Mouse (Mus musculus) midbrain, embryonic 14.5 days (tissue): Measurements from ENCODE around the gene Cntnap4. TPM values are rescaled to one million over a fixed set of nuclear protein-coding genes. Genes with fewer than 3 reads are reported as not detected.
"Not testable (repeated sequence)": the region's sequence is repeated elsewhere in the genome, so short reads cannot be mapped to it uniquely, and the experiment has no call there.

ENCODE experiments used
- ATAC-seq: fragments of 200-750 bp; cut with Nextera tagmentation; 2 replicates; pipeline ENCODE4 v1.8.0; 2017; ENCODE audit warnings: moderate number of reproducible peaks, moderate library complexity; ENCODE audit not compliant: low FRiP score, low TSS enrichment
- DNase-seq: peaks from one replicate; pipeline ENCODE4 v3.0.0-alpha.2; 2015
- H3K27ac ChIP-seq: fragments of 300-500 bp; sonication (generic); replicated peaks from 2 replicates; pipeline ENCODE4 v1.5.1; 2014; ENCODE audit warnings: mild to moderate bottlenecking, low read depth, low read length, moderate library complexity
- H3K27me3 ChIP-seq: fragments of 300-500 bp; sonication (generic); 2 replicates; pipeline ENCODE4 v1.6.1; 2014; ENCODE audit warnings: low read length, control low read depth, mixed read lengths; ENCODE audit not compliant: control insufficient read depth, insufficient read depth
- H3K36me3 ChIP-seq: fragments of 300-500 bp; sonication (generic); 2 replicates; pipeline ENCODE4 v1.6.1; 2014; ENCODE audit warnings: low read length, control low read depth; ENCODE audit not compliant: control insufficient read depth, insufficient read depth
- H3K4me1 ChIP-seq: fragments of 300-500 bp; sonication (generic); 2 replicates; pipeline ENCODE4 v1.6.1; 2014; ENCODE audit warnings: mild to moderate bottlenecking, antibody characterized with exemption, low read length, control low read depth; ENCODE audit not compliant: control insufficient read depth, insufficient read depth
- H3K4me2 ChIP-seq: fragments of 300-500 bp; sonication (generic); 2 replicates; pipeline ENCODE4 v1.6.1; 2014; ENCODE audit warnings: mild to moderate bottlenecking, low read length, moderate library complexity
- H3K4me3 ChIP-seq: fragments of 300-500 bp; sonication (generic); replicated peaks from 2 replicates; pipeline ENCODE4 v1.5.1; 2014; ENCODE audit warnings: low read depth, low read length
- H3K9ac ChIP-seq: fragments of 300-500 bp; sonication (generic); replicated peaks from 2 replicates; pipeline ENCODE4 v1.6.1; 2014; ENCODE audit warnings: mild to moderate bottlenecking, low read length, moderate library complexity
- H3K9me3 ChIP-seq: fragments of 300-500 bp; sonication (generic); 2 replicates; pipeline ENCODE4 v1.6.1; 2016; ENCODE audit warnings: low read length, control low read depth, mixed read lengths; ENCODE audit not compliant: control insufficient read depth
- WGBS: fragments of 180-500 bp; shearing (Covaris S2); extraction: QIAGEN DNeasy Blood & Tissue Kit; methylation state at CpG from one replicate; pipeline ENCODE4 v1.1.7; 2014; 5-methylcytosine and 5-hydroxymethylcytosine counted together
- polyA plus RNA-seq: library from polyadenylated mRNA; unstranded; fragments of >200 nt; fragmentation: Nextera tagmentation; extraction: Ambion mirVana; gene quantifications from 2 replicates; pipeline ENCODE4 v1.2.1, GENCODE M21; 2014

The Cntnap4 gene
- polyA plus RNA-seq, 1 experiment from 2014 or later, result 19.0 TPM

DNA sequence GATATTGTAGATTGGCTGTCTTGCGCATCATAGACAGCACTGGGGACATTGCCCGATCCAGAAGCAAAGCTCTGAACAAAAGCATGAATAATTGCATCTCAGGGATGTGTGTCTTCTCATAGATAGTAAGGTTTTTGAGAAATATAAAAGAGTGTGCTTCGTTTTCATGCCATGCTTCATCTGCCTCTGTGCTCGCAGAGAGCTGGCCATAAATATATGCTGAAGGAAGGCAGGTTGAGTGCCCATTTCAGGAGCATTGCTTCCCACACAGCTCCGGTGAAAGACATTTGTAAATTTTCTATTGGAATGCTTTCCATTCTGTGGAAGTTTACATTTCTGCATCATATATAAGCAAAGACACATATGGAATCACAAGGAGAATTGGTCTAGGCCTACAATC is 177.5 kb downstream of the Cntnap4 start:
- DNase-seq, result no peak
- Histone ChIP-seq H3K4me3 (no peak overlapping the region), H3K9me3 (no peaks in the 10 kb centered on the region), H3K27ac (no peak overlapping the region), H3K4me2 (no peak overlapping the region), H3K9ac (no peak overlapping the region), H3K4me1 (no peaks in the 10 kb centered on the region), H3K36me3 (no peaks in the 10 kb centered on the region), H3K27me3 (no peaks in the 10 kb centered on the region)
- ATAC-seq, result no peak
- WGBS, result 82% methylated on average over 5 of the region's 5 CpGs

GRCm38 (mm10) chr8:112755171-112755570 is 185.3 kb downstream of the Cntnap4 start:
- Histone ChIP-seq H3K27me3 (no peaks in the 10 kb centered on the region), H3K27ac (no peak overlapping the region), H3K9me3 (no peaks in the 10 kb centered on the region), H3K9ac (no peak overlapping the region), H3K4me1 (no peaks in the 10 kb centered on the region), H3K4me2 (no peak overlapping the region), H3K36me3 (no peaks in the 10 kb centered on the region), H3K4me3 (no peak overlapping the region)
- WGBS, result 84% methylated on average over 4 of the region's 4 CpGs
- ATAC-seq (no peak), DNase-seq (no peak)

- DNase-seq (no peak), ATAC-seq (no peak)
- Histone ChIP-seq H3K36me3 (no peaks in the 10 kb centered on the region), H3K9me3 (no peaks in the 10 kb centered on the region), H3K4me3 (no peak overlapping the region), H3K9ac (no peak overlapping the region), H3K27ac (no peak overlapping the region), H3K4me2 (no peak overlapping the region), H3K4me1 (no peaks in the 10 kb centered on the region), H3K27me3 (no peaks in the 10 kb centered on the region)
- 93% methylated on average over 17 of the region's 17 CpGs for WGBS
These were observed 233.2 kb downstream of the Cntnap4 start for GRCm38 (mm10) chr8:112803058-112803457.

DNA sequence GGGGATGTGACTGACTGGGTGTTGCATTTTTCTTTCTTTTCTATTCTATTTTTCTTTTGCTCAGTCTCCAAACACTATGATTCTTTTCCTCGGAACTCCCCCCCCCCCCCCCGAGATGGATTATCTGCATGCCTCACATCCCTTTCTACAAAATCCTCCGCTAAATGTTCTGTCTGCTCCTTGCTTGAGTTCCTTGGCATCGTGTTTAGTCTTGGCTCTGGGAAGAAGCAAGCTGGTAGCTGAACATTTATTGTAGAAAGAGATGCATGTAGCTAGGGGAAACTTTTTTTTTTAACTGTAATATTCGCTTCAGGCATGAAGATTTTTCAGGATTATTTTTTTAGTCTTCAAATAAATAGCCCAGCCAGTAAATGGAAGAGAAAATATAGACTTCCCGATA is 239.5 kb downstream of the Cntnap4 start:
- peak; percentile 18 for DNase-seq
- ATAC-seq, result no peak
- no peaks in the 10 kb centered on the region for H3K27me3 ChIP-seq
- no peak overlapping the region for H3K27ac ChIP-seq
- H3K9me3 ChIP-seq, result no peaks in the 10 kb centered on the region
- H3K4me1 ChIP-seq, result no peaks in the 10 kb centered on the region
- H3K36me3 ChIP-seq, result no peaks in the 10 kb centered on the region
- H3K4me3 ChIP-seq, result no peak overlapping the region
- 32% methylated on average over 6 of the region's 6 CpGs for WGBS
- no peak overlapping the region for H3K9ac ChIP-seq
- no peak overlapping the region for H3K4me2 ChIP-seq

DNA sequence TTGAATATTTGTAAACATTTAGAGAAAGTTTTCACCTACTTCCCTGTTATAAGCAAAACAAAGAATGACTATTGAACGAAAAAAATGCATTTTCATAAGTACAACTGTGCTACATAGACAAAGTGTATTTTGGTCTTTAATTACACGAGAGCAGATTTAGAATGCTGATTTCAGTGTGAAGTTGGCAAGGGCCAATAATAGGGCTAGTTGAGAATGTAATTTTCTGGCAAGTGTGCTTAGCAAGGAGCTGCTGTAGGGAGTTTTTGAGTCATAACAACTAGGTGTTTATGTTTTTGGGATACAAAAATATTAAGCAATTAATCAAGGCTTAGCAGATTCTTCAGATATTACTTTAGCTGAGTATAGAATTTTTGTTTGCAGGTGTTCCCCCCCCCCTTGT is 271.2 kb downstream of the Cntnap4 start:
- 80% methylated on average over 2 of the region's 2 CpGs for WGBS
- no peak overlapping the region for H3K27ac ChIP-seq
- no peaks in the 10 kb centered on the region for H3K27me3 ChIP-seq

GRCm38 (mm10) chr8:112849541-112849940 is 279.7 kb downstream of the Cntnap4 start:
- H3K36me3 ChIP-seq, H3K4me2 ChIP-seq, H3K9me3 ChIP-seq, H3K27me3 ChIP-seq, H3K9ac ChIP-seq, H3K27ac ChIP-seq, DNase-seq, H3K4me3 ChIP-seq, ATAC-seq, H3K4me1 ChIP-seq: not testable (repeated sequence)
- 98% methylated on average over 1 of the region's 1 CpGs for WGBS

More for the DNA sequence above, 271.2 kb downstream of the Cntnap4 start:
- H3K36me3 ChIP-seq, result no peaks in the 10 kb centered on the region
- H3K9ac ChIP-seq, result no peak overlapping the region
- H3K4me1 ChIP-seq, result no peaks in the 10 kb centered on the region
- H3K4me2 ChIP-seq, result no peak overlapping the region
- no peak for ATAC-seq
- no peaks in the 10 kb centered on the region for H3K9me3 ChIP-seq
- no peak overlapping the region for H3K4me3 ChIP-seq
- DNase-seq, result no peak

DNA sequence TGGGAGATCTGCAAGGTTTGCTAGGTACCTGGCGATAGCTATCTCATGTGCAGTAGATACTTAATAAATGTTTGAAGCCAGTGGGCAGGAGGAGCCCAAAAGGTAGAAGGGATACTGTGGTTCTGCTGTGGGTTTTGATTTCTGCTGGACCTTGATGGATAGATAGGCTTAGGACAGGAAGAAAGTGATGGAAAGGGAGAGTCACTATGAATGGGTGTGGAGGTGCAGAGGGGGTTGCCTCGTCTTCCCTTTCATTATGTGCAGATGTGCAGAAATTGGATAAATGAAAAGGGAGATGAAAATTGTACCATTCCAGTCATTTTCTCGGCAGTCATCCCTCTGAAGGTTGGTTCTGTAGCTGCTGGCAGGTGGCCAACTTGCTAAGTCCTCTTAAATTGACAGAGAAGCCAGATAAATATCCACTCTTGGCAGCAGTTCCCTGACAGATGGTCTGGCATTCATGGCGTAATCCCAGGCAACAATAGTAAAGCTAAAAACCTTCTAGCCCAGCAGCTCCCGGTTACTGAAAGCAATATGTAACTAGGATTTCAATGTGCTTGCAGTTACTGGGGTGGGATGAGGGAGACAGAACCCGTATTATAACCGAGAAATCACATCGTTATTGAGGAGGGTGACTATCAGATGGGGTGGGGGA is 336.7 kb downstream of the Cntnap4 start:
- Histone ChIP-seq H3K27ac (peak overlapping the region; percentile 65), H3K4me3 (no peak overlapping the region), H3K9ac (no peak overlapping the region), H3K4me1 (peaks cover 13% of the 10 kb centered on the region), H3K27me3 (no peaks in the 10 kb centered on the region), H3K36me3 (no peaks in the 10 kb centered on the region), H3K4me2 (0 out of 2 replicates have a peak overlapping the region, but pooled peaks have one; percentile 1), H3K9me3 (no peaks in the 10 kb centered on the region)
- 12% methylated on average over 8 of the region's 8 CpGs for WGBS
- peak; percentile 93 for DNase-seq
- peak; percentile 83; the same call in 1 of the 2 replicates for ATAC-seq

GRCm38 (mm10) chr8:112909527-112909926 is 339.7 kb downstream of the Cntnap4 start:
- Histone ChIP-seq H3K27ac (no peak overlapping the region), H3K9ac (no peak overlapping the region), H3K36me3 (no peaks in the 10 kb centered on the region), H3K4me2 (no peak overlapping the region), H3K9me3 (no peaks in the 10 kb centered on the region), H3K4me1 (peaks cover 13% of the 10 kb centered on the region), H3K27me3 (no peaks in the 10 kb centered on the region), H3K4me3 (no peak overlapping the region)
- peak; percentile 54 for DNase-seq
- no peak for ATAC-seq
- 66% methylated on average over 5 of the region's 5 CpGs for WGBS

GRCm38 (mm10) chr8:112911422-112911821 is 341.6 kb downstream of the Cntnap4 start:
- Histone ChIP-seq H3K4me2 (no peak overlapping the region), H3K9me3 (no peaks in the 10 kb centered on the region), H3K4me3 (no peak overlapping the region), H3K27ac (no peak overlapping the region), H3K9ac (no peak overlapping the region), H3K4me1 (peaks cover 10% of the 10 kb centered on the region), H3K27me3 (no peaks in the 10 kb centered on the region), H3K36me3 (no peaks in the 10 kb centered on the region)
- ATAC-seq (no peak), DNase-seq (no peak)
